ENCODE assay signal across 8 mouse cellular contexts in genomic region chr12:105705799-105706487, GRCm38 (mm10). TPM values are rescaled to one million over a fixed set of nuclear protein-coding genes. Genes with fewer than 3 reads are reported as not detected.
DNase-seq lines count a peak whose midpoint lies in the region; ATAC-seq lines count a peak whose summit lies in the region.

TSS of gene Ak7 (plus strand) at chr12:105705976.

- peaks cover 25% of the 10 kb centered on the region for H3K4me1 ChIP-seq in megakaryocyte, embryonic 14.5 days

- peak; percentile 85 for DNase-seq in A20 (ENCODE audit: low read depth, low spot score)
- peak; percentile 10 for DNase-seq in T-cell, adult 2 months (ENCODE audit: low spot score)
- peak; percentile 41 to 59 for DNase-seq in heart, postnatal 10 days
- peak; percentile 81 to 89 for DNase-seq in kidney, postnatal 25 days
- DNase-seq in splenic B cell, adult 2 months (ENCODE audit: low read depth, low spot score), result peak; percentile 51

- intact Hi-C loops in heart, postnatal 10 days (cut with DNase I), result no loop called here

- H3K27me3 ChIP-seq in megakaryocyte, embryonic 14.5 days (replicated peaks), result peaks cover 9% of the 10 kb centered on the region
- no peaks in the 10 kb centered on the region for H3K27me3 ChIP-seq in splenic B cell, adult 2 months (ENCODE audit: control insufficient read depth, insufficient read depth, low read length, poor library complexity, severe bottlenecking)

- H3K9me3 ChIP-seq in megakaryocyte, embryonic 14.5 days, result no peaks in the 10 kb centered on the region

- H3K36me3 ChIP-seq in megakaryocyte, embryonic 14.5 days (replicated peaks; ENCODE audit: low read length), result peaks cover 29% of the 10 kb centered on the region
- peaks cover 2% of the 10 kb centered on the region; the same call in 1 of the 2 replicates for H3K36me3 ChIP-seq in splenic B cell, adult 2 months (ENCODE audit: control insufficient read depth, insufficient read depth, low read length, poor library complexity, severe bottlenecking)

- ATAC-seq in erythroblast, adult 5-6 weeks (replicated peaks; ENCODE audit: low FRiP score, poor library complexity, severe bottlenecking), result peak; percentile 98
- no peak for ATAC-seq in frontal cortex, adult (ENCODE audit: low TSS enrichment)

- peak within 1 kb of the TSS; percentile 79 for H3K4me3 ChIP-seq in megakaryocyte, embryonic 14.5 days (replicated peaks)

RNA-seq across cellular contexts. Expression of gene Ak7, which starts in this region (rescaled TPM):
- total RNA-seq in erythroblast, adult 5-6 weeks (2015; ENCODE audit: low replicate concordance), result not detected in 2 replicates
- not detected in 2 replicates for total RNA-seq in erythroblast, adult 5-6 weeks (2017; ENCODE audit: low replicate concordance)
- total RNA-seq in heart, postnatal 10 days (2021), result not detected
- polyA plus RNA-seq in megakaryocyte, embryonic 14.5 days (2012; ENCODE audit: insufficient read depth, low replicate concordance), result not detected in 2 replicates

Comparison
In these comparisons a context has a peak if more than half of its experiments do, and no peak if none do; other contexts are left out.
1. Peak in ATAC-seq in erythroblast, adult 5-6 weeks; RNA of the gene not detected or under 1 TPM.
2. Peak in DNase-seq in heart, postnatal 10 days; RNA of the gene not detected or under 1 TPM.
3. DNase-seq: peak in every context shown above with its lines; median percentile 85 in A20; 85 in kidney, postnatal 25 days; 51 in splenic B cell, adult 2 months; 50 in heart, postnatal 10 days; 10 in T-cell, adult 2 months.